Mouse (Mus musculus) A20 (cell line): ENCODE data around the gene Olfr798.

Experiments used
- DNase-seq: peaks from one replicate; pipeline ENCODE4 v3.0.0-alpha.2; 2011; ENCODE audit warnings: low read depth, low spot score

The Olfr798 gene

DNA sequence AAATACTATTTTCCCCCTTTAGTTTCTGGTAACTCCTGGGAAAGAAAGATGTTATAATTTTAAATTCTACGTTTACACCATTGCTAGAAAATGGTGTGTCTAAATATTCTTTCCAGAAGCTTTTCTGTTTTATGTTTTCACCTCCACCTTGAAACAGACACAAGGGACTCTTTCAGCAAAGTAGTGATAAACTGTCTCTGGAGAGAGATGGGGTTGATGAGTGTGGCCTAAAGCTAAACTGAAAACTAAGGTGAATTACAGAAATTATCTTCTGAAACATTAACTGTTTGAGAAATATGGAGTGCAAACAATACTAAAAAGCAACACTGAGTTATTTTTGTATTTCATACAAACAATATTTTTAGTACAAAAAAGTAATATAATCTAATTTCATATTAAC, at the start of gene Olfr798:
Olfr798 (minus strand) TSS at position 101 of the 400 bp plus-strand sequence.
- no peak for DNase-seq

- no peak for DNase-seq
These were observed 46.0 kb upstream of the Olfr798 start, which contains the start of gene Olfr801 for GRCm38 (mm10) chr10:129673765-129674164. TSS of gene Olfr801 (minus strand) at chr10:129673865.

- DNase-seq = no peak
These were observed 29.7 kb upstream of the Olfr798 start, which contains the start of gene Olfr800 for GRCm38 (mm10) chr10:129657394-129657793. TSS of gene Olfr800 (plus strand) at chr10:129657694.

DNA sequence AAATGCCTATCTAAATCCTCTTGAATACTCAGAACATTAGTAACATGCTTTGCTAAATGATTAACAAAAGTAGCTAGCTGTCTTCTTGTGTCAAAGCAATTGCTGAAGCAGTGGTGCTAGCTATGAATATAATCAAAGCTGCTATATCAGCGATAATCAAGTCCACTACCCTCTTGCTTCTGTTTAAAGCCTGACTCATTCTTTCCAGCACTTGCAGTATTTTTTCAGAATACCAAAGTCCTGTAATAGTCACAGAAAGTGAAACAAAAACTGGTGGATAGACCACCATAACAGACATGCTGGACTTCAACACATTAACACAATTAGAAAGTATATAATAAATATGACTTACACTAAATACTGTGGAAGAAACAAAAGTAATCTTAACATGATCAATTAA, 24.0 kb upstream of the Olfr798 start:
- no peak for DNase-seq

GRCm38 (mm10) chr10:129637184-129637583, 9.4 kb upstream of the Olfr798 start, which contains the start of gene Olfr799:
TSS of gene Olfr799 (plus strand) at chr10:129637484.
- no peak for DNase-seq

GRCm38 (mm10) chr10:129623251-129623650, 4.5 kb downstream of the Olfr798 start:
- no peak for DNase-seq

DNA sequence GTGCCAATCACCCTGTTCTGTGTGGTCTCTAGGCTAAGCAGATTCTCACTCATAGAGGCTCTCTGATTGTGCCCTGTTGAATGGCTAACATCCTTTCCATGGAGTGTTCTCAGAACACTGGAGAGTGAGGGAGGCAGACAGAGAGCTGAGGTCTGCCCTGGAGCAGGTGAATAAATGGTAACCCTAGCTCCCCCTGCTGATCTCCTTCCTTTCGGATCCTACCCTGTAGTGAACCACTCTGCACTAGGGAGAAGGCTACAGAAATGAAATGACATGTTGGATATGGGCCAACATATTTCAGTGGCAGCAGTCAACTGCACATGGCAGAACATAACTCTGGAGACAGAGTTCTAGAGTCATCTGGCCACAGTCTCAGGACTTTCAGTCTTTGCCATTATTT, 6.0 kb downstream of the Olfr798 start:
- no peak for DNase-seq

GRCm38 (mm10) chr10:129612470-129612869, 15.3 kb downstream of the Olfr798 start, which contains the start of gene Olfr796:
TSS of gene Olfr796 (minus strand) at chr10:129612570.
- DNase-seq = no peak

DNA sequence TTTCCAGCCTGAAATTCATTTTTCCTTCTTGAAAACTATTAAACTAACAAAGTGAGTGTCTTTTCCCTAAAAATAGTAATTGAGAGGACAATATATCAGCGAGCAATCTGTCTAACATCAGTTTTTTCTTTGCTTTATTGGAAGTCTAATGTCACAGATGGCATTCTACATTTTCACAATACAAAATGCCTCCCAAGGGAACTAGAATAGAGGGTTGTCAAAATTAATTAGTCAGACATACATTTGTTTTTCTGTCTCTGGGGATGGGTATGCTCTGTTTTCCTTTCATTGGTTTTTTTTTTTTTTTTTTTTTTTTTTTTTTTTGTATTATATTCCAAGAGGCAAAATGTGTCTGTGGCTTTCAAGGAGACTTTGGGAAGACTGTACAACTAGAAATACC, 50.7 kb downstream of the Olfr798 start:
- DNase-seq = no peak
